Comparison of ENCODE assay signal across 24 mouse cellular contexts in genomic region chr4:43674974-43675373, GRCm38 (mm10). TPM values are rescaled to one million over a fixed set of nuclear protein-coding genes. Genes with fewer than 3 reads are reported as not detected.
A peak's percentile ranks its signal among the peaks of the same experiment; 100 is the strongest.
DNase-seq lines count a peak whose midpoint lies in the region; ATAC-seq lines count a peak whose summit lies in the region.
"Had no signal": no experiment of that assay in that cellular context is flagged by ENCODE, and none has a peak within 500 bp of the region (broad histone marks: within the 10 kb centered on the region; RNA-seq: fewer than 3 reads in every experiment).

No protein-coding gene starts in this region.

- no peak overlapping the region for H3K9ac ChIP-seq in intestine, embryonic 15.5 days
- H3K9ac ChIP-seq in intestine, embryonic 16.5 days (ENCODE audit: low read depth, low read length): no peak overlapping the region
- H3K9ac ChIP-seq: embryonic facial prominence, embryonic 12.5 days; forebrain, embryonic 13.5 days; forebrain, embryonic 15.5 days had no signal

- H3K27me3 ChIP-seq in intestine, embryonic 15.5 days (replicated peaks): no peaks in the 10 kb centered on the region
- H3K27me3 ChIP-seq in intestine, embryonic 16.5 days (replicated peaks; ENCODE audit: control insufficient read depth, insufficient read depth, low read length): no peaks in the 10 kb centered on the region
- H3K27me3 ChIP-seq: embryonic facial prominence, embryonic 12.5 days; forebrain, embryonic 13.5 days; forebrain, embryonic 15.5 days had no signal

- WGBS in intestine, embryonic 15.5 days: 51% methylated on average over 5 of the region's 5 CpGs
- WGBS in intestine, embryonic 16.5 days: 60% methylated on average over 5 of the region's 5 CpGs

- H3K36me3 ChIP-seq in intestine, embryonic 15.5 days: no peaks in the 10 kb centered on the region
- no peaks in the 10 kb centered on the region for H3K36me3 ChIP-seq in intestine, embryonic 16.5 days (ENCODE audit: control insufficient read depth, insufficient read depth, low read length)

- 0 out of 2 replicates have a peak, but pooled peaks cover 6% of the 10 kb centered on the region for H3K4me1 ChIP-seq in intestine, embryonic 15.5 days (replicated peaks)
- H3K4me1 ChIP-seq in intestine, embryonic 16.5 days (ENCODE audit: control insufficient read depth, insufficient read depth, low read length): peaks cover 2% of the 10 kb centered on the region

- no peak overlapping the region for H3K4me2 ChIP-seq in intestine, embryonic 15.5 days (replicated peaks)
- H3K4me2 ChIP-seq in intestine, embryonic 16.5 days (ENCODE audit: low read depth, low read length): no peak overlapping the region
- H3K4me2 ChIP-seq: embryonic facial prominence, embryonic 12.5 days; forebrain, embryonic 13.5 days; forebrain, embryonic 15.5 days had no signal

- no peaks in the 10 kb centered on the region for H3K9me3 ChIP-seq in intestine, embryonic 15.5 days
- H3K9me3 ChIP-seq in intestine, embryonic 16.5 days (ENCODE audit: control insufficient read depth, low read length): no peaks in the 10 kb centered on the region
- H3K9me3 ChIP-seq: embryonic facial prominence, embryonic 10.5 days; embryonic facial prominence, embryonic 12.5 days; forebrain, embryonic 13.5 days; forebrain, embryonic 15.5 days had no signal

- peak; percentile 57 for DNase-seq in kidney, adult 9 months
- no peak for DNase-seq in kidney, postnatal 10 days
- peak; percentile 61 for DNase-seq in yolk sac, embryonic 10.5 days (ENCODE audit: low spot score)
- DNase-seq in thymus, postnatal 14 days: no peak
- DNase-seq: adrenal gland, adult 2 months; adrenal gland, postnatal 10 days; adrenal gland, postnatal 25 days; cerebellum, adult 11 months; cerebellum, adult 2 months; cerebellum, adult 9-10 months; cerebellum, postnatal 10 days; cerebellum, postnatal 25 days had no signal

- H3K4me3 ChIP-seq in intestine, embryonic 15.5 days (replicated peaks): no peak overlapping the region
- no peak overlapping the region for H3K4me3 ChIP-seq in intestine, embryonic 16.5 days (ENCODE audit: low read length)
- H3K4me3 ChIP-seq: embryonic facial prominence, embryonic 10.5 days; embryonic facial prominence, embryonic 12.5 days; forebrain, embryonic 13.5 days; forebrain, embryonic 15.5 days had no signal

- peak; percentile 57 for ATAC-seq in intestine, embryonic 15.5 days
- peak; percentile 41; the same call in 1 of the 2 replicates for ATAC-seq in intestine, embryonic 16.5 days
- no peak for ATAC-seq in inflammation-experienced regulatory T-cells, adult 6 months
- ATAC-seq: forebrain, embryonic 13.5 days; forebrain, embryonic 15.5 days had no signal

- H3K27ac ChIP-seq in intestine, embryonic 15.5 days: no peak overlapping the region
- no peak overlapping the region for H3K27ac ChIP-seq in intestine, embryonic 16.5 days (ENCODE audit: low read length)
- H3K27ac ChIP-seq: embryonic facial prominence, embryonic 10.5 days; embryonic facial prominence, embryonic 12.5 days; forebrain, embryonic 13.5 days; forebrain, embryonic 15.5 days had no signal

RNA-seq across cellular contexts. Expression of gene Fam221b, which starts 6.0 kb away (rescaled TPM):
- polyA plus RNA-seq in intestine, embryonic 15.5 days (2015; fragmentation: Nextera tagmentation; extraction: Ambion mirVana): 2.9 and 3.6 TPM in 2 replicates
- 1.6 and 2.2 TPM in 2 replicates for polyA plus RNA-seq in intestine, embryonic 16.5 days (2015; fragmentation: Nextera tagmentation; extraction: Ambion mirVana)
- polyA plus RNA-seq in inflammation-experienced regulatory T-cells, adult 6 months (2017; shearing (Covaris generic)): 1 to 10 TPM; 2.8 to 3.7 (median 3.4) TPM
- polyA plus RNA-seq: adrenal gland, adult 2 months had no signal

RNA-seq across cellular contexts. Expression of gene Tmem8b, which starts 6.2 kb away (rescaled TPM):
- 3.3 and 3.5 TPM in 2 replicates for polyA plus RNA-seq in intestine, embryonic 15.5 days (2015; fragmentation: Nextera tagmentation; extraction: Ambion mirVana)
- 3.3 and 3.4 TPM in 2 replicates for polyA plus RNA-seq in intestine, embryonic 16.5 days (2015; fragmentation: Nextera tagmentation; extraction: Ambion mirVana)
- 1 to 10 TPM in 1 of 3 experiments, under 1 TPM in 2; 0.87 to 1.0 (median 0.87) TPM for polyA plus RNA-seq in inflammation-experienced regulatory T-cells, adult 6 months (2017; shearing (Covaris generic))

RNA-seq across cellular contexts. Expression of gene Hint2, which starts 18.7 kb away (rescaled TPM):
- 152 and 157 TPM in 2 replicates for polyA plus RNA-seq in intestine, embryonic 15.5 days (2015; fragmentation: Nextera tagmentation; extraction: Ambion mirVana)
- polyA plus RNA-seq in intestine, embryonic 16.5 days (2015; fragmentation: Nextera tagmentation; extraction: Ambion mirVana): 187 and 208 TPM in 2 replicates
- 10 to 100 TPM; 30.3 to 47.5 (median 34.2) TPM for polyA plus RNA-seq in inflammation-experienced regulatory T-cells, adult 6 months (2017; shearing (Covaris generic))

RNA-seq across cellular contexts. Expression of gene Spag8, which starts 21.6 kb away (rescaled TPM):
- 0.46 and 1.0 TPM in 2 replicates for polyA plus RNA-seq in intestine, embryonic 15.5 days (2015; fragmentation: Nextera tagmentation; extraction: Ambion mirVana)
- 0.60 and 1.3 TPM in 2 replicates for polyA plus RNA-seq in intestine, embryonic 16.5 days (2015; fragmentation: Nextera tagmentation; extraction: Ambion mirVana)
- under 1 TPM in 1 of 3 experiments, not detected in 2; 0.54 TPM for polyA plus RNA-seq in inflammation-experienced regulatory T-cells, adult 6 months (2017; shearing (Covaris generic))

RNA-seq across cellular contexts. Expression of gene Olfr70, which starts 25.6 kb away (rescaled TPM):
- not detected in 2 replicates for polyA plus RNA-seq in intestine, embryonic 15.5 days (2015; fragmentation: Nextera tagmentation; extraction: Ambion mirVana)
- not detected in 2 replicates for polyA plus RNA-seq in intestine, embryonic 16.5 days (2015; fragmentation: Nextera tagmentation; extraction: Ambion mirVana)
- polyA plus RNA-seq in inflammation-experienced regulatory T-cells, adult 6 months (2017; shearing (Covaris generic)): not detected
- polyA plus RNA-seq: adrenal gland, adult 2 months; brain, embryonic 14.5 days; C2C12; cerebellum, adult 2 months; cortical plate, adult 2 months; embryonic facial prominence, embryonic 12.5 days; embryonic facial prominence, embryonic 14.5 days; forebrain, embryonic 11.5 days; forebrain, embryonic 13.5 days; forebrain, embryonic 15.5 days had no signal

Comparison
In these comparisons a context has a peak if more than half of its experiments do, and no peak if none do; other contexts are left out.
1. DNase-seq: peak in kidney, adult 9 months (single experiment) and yolk sac, embryonic 10.5 days (single experiment); none in kidney, postnatal 10 days (single experiment) and thymus, postnatal 14 days (single experiment).